Mouse (Mus musculus) limb, embryonic 12.5 days (tissue): ENCODE results near the gene Bean1. TPM values are rescaled to one million over a fixed set of nuclear protein-coding genes. Genes with fewer than 3 reads are reported as not detected.

Experiments used
- ATAC-seq: fragments of 200-750 bp; cut with Nextera tagmentation; 2 replicates; pipeline ENCODE4 v1.8.0; 2017; ENCODE audit warnings: low read depth, moderate TSS enrichment; ENCODE audit not compliant: insufficient number of reproducible peaks, insufficient read depth, low FRiP score, low TSS enrichment
- H3K27ac ChIP-seq: fragments of 300-500 bp; sonication (generic); 2 replicates; pipeline ENCODE4 v1.5.1; 2016; ENCODE audit warnings: mild to moderate bottlenecking, moderate library complexity
- H3K27me3 ChIP-seq: fragments of 300-500 bp; sonication (generic); 2 replicates; pipeline ENCODE4 v1.6.1; 2016; ENCODE audit warnings: mild to moderate bottlenecking, moderate library complexity
- H3K36me3 ChIP-seq: fragments of 300-500 bp; sonication (generic); 2 replicates; pipeline ENCODE4 v1.6.1; 2016; ENCODE audit warnings: mild to moderate bottlenecking, moderate library complexity
- H3K4me1 ChIP-seq: fragments of 300-500 bp; sonication (generic); replicated peaks from 2 replicates; pipeline ENCODE4 v1.6.1; 2016
- H3K4me2 ChIP-seq: fragments of 300-500 bp; sonication (generic); 2 replicates; pipeline ENCODE4 v1.6.1; 2016; ENCODE audit warnings: mild to moderate bottlenecking, moderate library complexity
- H3K4me3 ChIP-seq: fragments of 300-500 bp; sonication (generic); replicated peaks from 2 replicates; pipeline ENCODE4 v1.5.1; 2016; ENCODE audit warnings: mild to moderate bottlenecking
- H3K9ac ChIP-seq: fragments of 300-500 bp; sonication (generic); replicated peaks from 2 replicates; pipeline ENCODE4 v1.6.1; 2016; ENCODE audit warnings: mild to moderate bottlenecking, moderate library complexity
- H3K9me3 ChIP-seq: fragments of 300-500 bp; sonication (generic); 2 replicates; pipeline ENCODE4 v1.6.1; 2016; ENCODE audit warnings: mild to moderate bottlenecking, moderate library complexity
- polyA plus RNA-seq: library from polyadenylated mRNA; unstranded; fragments of >200 nt; fragmentation: Nextera tagmentation; extraction: Ambion mirVana; gene quantifications from 2 replicates; pipeline ENCODE4 v1.2.1, GENCODE M21; 2016

Bean1 gene
- polyA plus RNA-seq, 1 experiment from 2014 or later: 0.53 TPM

GRCm38 (mm10) chr8:104268368-104268767 is 98.1 kb downstream of the Bean1 start:
- Histone ChIP-seq H3K36me3 (peaks cover 15% of the 10 kb centered on the region), H3K4me2 (no peak overlapping the region), H3K27ac (no peak overlapping the region), H3K27me3 (no peaks in the 10 kb centered on the region), H3K9me3 (no peaks in the 10 kb centered on the region), H3K9ac (no peak overlapping the region), H3K4me3 (no peak overlapping the region), H3K4me1 (no peaks in the 10 kb centered on the region)
- ATAC-seq: no peak

Other genes with a start within 250 kb of the Bean1 start
- 16.2 and 19.2 TPM in 2 replicates for gene Cdh5, start 68.8 kb upstream of the Bean1 start, polyA plus RNA-seq
- 22.1 and 26.0 TPM in 2 replicates for gene Tk2, start 78.1 kb downstream of the Bean1 start, polyA plus RNA-seq
- 48.6 and 52.2 TPM in 2 replicates for gene Cklf, start 80.4 kb downstream of the Bean1 start, polyA plus RNA-seq
- not detected in 2 replicates for gene Cmtm2a, start 122.7 kb downstream of the Bean1 start, polyA plus RNA-seq
- gene Gm45711, start 139.6 kb downstream of the Bean1 start, polyA plus RNA-seq: not detected in 2 replicates
- gene Cmtm1, start 139.7 kb downstream of the Bean1 start, polyA plus RNA-seq: not detected in 2 replicates
- gene Gm11020, start 151.1 kb downstream of the Bean1 start, polyA plus RNA-seq: not detected in 2 replicates
- not detected in 2 replicates for gene Cmtm2b, start 151.8 kb downstream of the Bean1 start, polyA plus RNA-seq
- gene Cmtm3, start 169.0 kb downstream of the Bean1 start, polyA plus RNA-seq: 99.8 and 102 TPM in 2 replicates
- 3.2 TPM in 2 replicates for gene Cmtm4, start 225.4 kb downstream of the Bean1 start, polyA plus RNA-seq